Mouse (Mus musculus) lung, postnatal 0 days (tissue): ENCODE data around the gene Gucd1.

ENCODE experiments used
- CTCF ChIP-seq: IDR thresholded peaks from 2 replicates; pipeline ENCODE4 v1.5.1; 2016; ENCODE audit warnings: antibody characterized with exemption, mild to moderate bottlenecking
- EP300 ChIP-seq: IDR thresholded peaks from 2 replicates; pipeline ENCODE4 v1.6.1; 2016; ENCODE audit warnings: antibody characterized with exemption, mild to moderate bottlenecking, control low read depth

DNA sequence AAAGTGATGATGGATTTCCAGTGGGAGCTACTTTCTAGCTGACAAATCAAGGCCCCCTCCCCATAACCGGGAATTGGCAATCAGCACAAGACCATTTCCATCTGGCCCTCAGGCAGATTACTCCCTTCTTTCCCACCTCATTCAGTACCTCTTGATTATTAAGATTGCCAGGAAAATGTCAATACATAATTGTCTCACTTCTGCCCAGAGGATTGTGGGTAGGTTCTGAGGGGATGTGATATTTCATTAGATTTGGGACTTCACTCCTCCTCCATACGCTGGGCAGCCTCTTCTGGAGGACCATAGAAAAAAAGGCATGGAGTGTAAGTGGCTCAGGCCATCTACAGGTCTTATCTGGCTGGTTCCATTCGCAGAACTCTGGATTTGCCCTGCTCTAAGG is 185.5 kb downstream of the Gucd1 start:
- TF ChIP-seq CTCF (no peak), EP300 (0 out of 2 replicates have a peak, but pooled peaks have one; percentile 30)
